Mouse (Mus musculus): ENCODE results near the gene Ccdc74a. TPM values are rescaled to one million over a fixed set of nuclear protein-coding genes. Genes with fewer than 3 reads are reported as not detected.

The Ccdc74a gene
- total and polyA plus RNA-seq, 3 experiments, result 0.98 to 3.7 TPM; not detected in 1

- no peak for TF ChIP-seq POLR2AphosphoS5 (IDR thresholded peaks at IDR 0.05; ENCODE audit: insufficient replicate concordance, low read depth, low read length)
- no peak for TF ChIP-seq CTCF (IDR thresholded peaks at IDR 0.05; ENCODE audit: low read depth, low read length)
- TF ChIP-seq GATA1 (IDR thresholded peaks at IDR 0.05; ENCODE audit: borderline replicate concordance, low read length), result no peak
- TF ChIP-seq GATA2 (IDR thresholded peaks at IDR 0.05; ENCODE audit: borderline replicate concordance, low read depth, low read length), result no peak
- no peak for TF ChIP-seq TAL1 (conservative IDR thresholded peaks at IDR 0.05; ENCODE audit: low read depth, low read length)
These were observed 30.1 kb upstream of the Ccdc74a start for GRCm38 (mm10) chr16:17616212-17616611.

GRCm38 (mm10) chr16:17617922-17618565 lies 28.2 kb upstream of the Ccdc74a start:
- Histone ChIP-seq H3K4me3 (ENCODE audit: low read depth, low read length) (no peak overlapping the region), H3K27me3 (ENCODE audit: insufficient read depth, low read length) (no peaks in the 10 kb centered on the region)
- no peak for ATAC-seq (ENCODE audit: extremely low read depth, insufficient number of reproducible peaks, low FRiP score, poor library complexity, severe bottlenecking)

More at GRCm38 (mm10) chr16:17616212-17616611, 30.1 kb upstream of the Ccdc74a start:
- DNase-seq (ENCODE audit: low spot score) (no peak), ATAC-seq (ENCODE audit: extremely low read depth, insufficient number of reproducible peaks, low FRiP score, poor library complexity, severe bottlenecking) (no peak)
- Histone ChIP-seq H3K4me3 (ENCODE audit: low read depth, low read length) (no peak overlapping the region), H3K4me1 (ENCODE audit: insufficient read depth, low read depth, low read length) (peaks cover 32% of the 10 kb centered on the region), H3K36me3 (replicated peaks) (peaks cover 5% of the 10 kb centered on the region), H3K27me3 (ENCODE audit: insufficient read depth, low read length) (no peaks in the 10 kb centered on the region), H3K9me3 (replicated peaks) (no peaks in the 10 kb centered on the region)

GRCm38 (mm10) chr16:17619198-17620105 lies 26.8 kb upstream of the Ccdc74a start, which contains the start of gene Smpd4:
Smpd4 (plus strand) TSS chr16:17619354.
- Histone ChIP-seq H3K4me3 (ENCODE audit: low read depth, low read length) (peak within 1 kb of the TSS; percentile 93), H3K9me3 (replicated peaks) (no peaks in the 10 kb centered on the region), H3K4me1 (ENCODE audit: insufficient read depth, low read depth, low read length) (peaks cover 36% of the 10 kb centered on the region), H3K36me3 (replicated peaks) (peaks cover 34% of the 10 kb centered on the region), H3K27me3 (ENCODE audit: insufficient read depth, low read length) (no peaks in the 10 kb centered on the region)
- ATAC-seq (ENCODE audit: extremely low read depth, insufficient number of reproducible peaks, low FRiP score, poor library complexity, severe bottlenecking) (no peak), DNase-seq (ENCODE audit: low spot score) (peak; percentile 73)
- TF ChIP-seq GATA1 (IDR thresholded peaks at IDR 0.05; ENCODE audit: borderline replicate concordance, low read length) (no peak), POLR2AphosphoS5 (IDR thresholded peaks at IDR 0.05; ENCODE audit: insufficient replicate concordance, low read depth, low read length) (no peak), GATA2 (IDR thresholded peaks at IDR 0.05; ENCODE audit: borderline replicate concordance, low read depth, low read length) (no peak), TAL1 (conservative IDR thresholded peaks at IDR 0.05; ENCODE audit: low read depth, low read length) (no peak), CTCF (IDR thresholded peaks at IDR 0.05; ENCODE audit: low read depth, low read length) (no peak)

More at GRCm38 (mm10) chr16:17617922-17618565, 28.2 kb upstream of the Ccdc74a start:
- peak; percentile 45 for DNase-seq (ENCODE audit: low spot score)
- H3K36me3 ChIP-seq (replicated peaks), result peaks cover 22% of the 10 kb centered on the region
- peak; percentile 74 for TF ChIP-seq CTCF (IDR thresholded peaks at IDR 0.05; ENCODE audit: low read depth, low read length)
- TF ChIP-seq POLR2AphosphoS5 (IDR thresholded peaks at IDR 0.05; ENCODE audit: insufficient replicate concordance, low read depth, low read length), result no peak
- H3K4me1 ChIP-seq (ENCODE audit: insufficient read depth, low read depth, low read length), result peaks cover 36% of the 10 kb centered on the region
- H3K9me3 ChIP-seq (replicated peaks), result no peaks in the 10 kb centered on the region

- Histone ChIP-seq H3K4me3 (ENCODE audit: low read depth, low read length) (no peak overlapping the region), H3K9me3 (replicated peaks) (no peaks in the 10 kb centered on the region), H3K27me3 (ENCODE audit: insufficient read depth, low read length) (no peaks in the 10 kb centered on the region), H3K36me3 (replicated peaks) (peaks cover 59% of the 10 kb centered on the region), H3K4me1 (ENCODE audit: insufficient read depth, low read depth, low read length) (peaks cover 38% of the 10 kb centered on the region)
- ATAC-seq (ENCODE audit: extremely low read depth, insufficient number of reproducible peaks, low FRiP score, poor library complexity, severe bottlenecking), result no peak
- TF ChIP-seq POLR2AphosphoS5 (IDR thresholded peaks at IDR 0.05; ENCODE audit: insufficient replicate concordance, low read depth, low read length) (no peak), CTCF (IDR thresholded peaks at IDR 0.05; ENCODE audit: low read depth, low read length) (no peak), GATA1 (IDR thresholded peaks at IDR 0.05; ENCODE audit: borderline replicate concordance, low read length) (no peak), TAL1 (conservative IDR thresholded peaks at IDR 0.05; ENCODE audit: low read depth, low read length) (no peak), GATA2 (IDR thresholded peaks at IDR 0.05; ENCODE audit: borderline replicate concordance, low read depth, low read length) (no peak)
- no peak for DNase-seq (ENCODE audit: low spot score)
These were observed 24.3 kb upstream of the Ccdc74a start for GRCm38 (mm10) chr16:17621936-17622335.

- Histone ChIP-seq H3K4me3 (ENCODE audit: low read depth, low read length) (no peak overlapping the region), H3K9me3 (replicated peaks) (no peaks in the 10 kb centered on the region), H3K4me1 (ENCODE audit: insufficient read depth, low read depth, low read length) (peaks cover 13% of the 10 kb centered on the region), H3K36me3 (replicated peaks) (peaks cover 94% of the 10 kb centered on the region), H3K27me3 (ENCODE audit: insufficient read depth, low read length) (no peaks in the 10 kb centered on the region)
- ATAC-seq (ENCODE audit: extremely low read depth, insufficient number of reproducible peaks, low FRiP score, poor library complexity, severe bottlenecking), result no peak; the same call in 1 of the 2 replicates
- no peak for DNase-seq (ENCODE audit: low spot score)
- TF ChIP-seq GATA1 (IDR thresholded peaks at IDR 0.05; ENCODE audit: borderline replicate concordance, low read length), result no peak
- TF ChIP-seq CTCF (IDR thresholded peaks at IDR 0.05; ENCODE audit: low read depth, low read length), result peak; percentile 41; the same call in 1 of the 2 replicates
- TF ChIP-seq POLR2AphosphoS5 (IDR thresholded peaks at IDR 0.05; ENCODE audit: insufficient replicate concordance, low read depth, low read length), result no peak
These were observed 20.6 kb upstream of the Ccdc74a start for GRCm38 (mm10) chr16:17625488-17626268.

- Histone ChIP-seq H3K27me3 (ENCODE audit: insufficient read depth, low read length) (no peaks in the 10 kb centered on the region), H3K4me1 (ENCODE audit: insufficient read depth, low read depth, low read length) (peaks cover 8% of the 10 kb centered on the region; the same call in 1 of the 2 replicates), H3K9me3 (replicated peaks) (no peaks in the 10 kb centered on the region), H3K4me3 (ENCODE audit: low read depth, low read length) (no peak overlapping the region), H3K36me3 (replicated peaks) (peaks cover 95% of the 10 kb centered on the region)
- no peak for TF ChIP-seq TAL1 (conservative IDR thresholded peaks at IDR 0.05; ENCODE audit: low read depth, low read length)
- TF ChIP-seq POLR2AphosphoS5 (IDR thresholded peaks at IDR 0.05; ENCODE audit: insufficient replicate concordance, low read depth, low read length), result no peak
- no peak for TF ChIP-seq GATA2 (IDR thresholded peaks at IDR 0.05; ENCODE audit: borderline replicate concordance, low read depth, low read length)
- TF ChIP-seq CTCF (IDR thresholded peaks at IDR 0.05; ENCODE audit: low read depth, low read length), result no peak
- no peak for TF ChIP-seq GATA1 (IDR thresholded peaks at IDR 0.05; ENCODE audit: borderline replicate concordance, low read length)
- ATAC-seq (ENCODE audit: extremely low read depth, insufficient number of reproducible peaks, low FRiP score, poor library complexity, severe bottlenecking) (no peak), DNase-seq (ENCODE audit: low spot score) (no peak)
These were observed 20.1 kb upstream of the Ccdc74a start for GRCm38 (mm10) chr16:17626269-17626555.

All from G1E (cell line).